Mouse (Mus musculus): Measurements from ENCODE around the gene Zbtb40.

GRCm38 (mm10) chr4:137097246-137097983 is 48.8 kb upstream of the Zbtb40 start:
- TF ChIP-seq CTCF (IDR thresholded peaks at IDR 0.05; ENCODE audit: low read depth) (no peak), EP300 (IDR thresholded peaks at IDR 0.05; ENCODE audit: low read depth) (peak; percentile 96)
